Mouse (Mus musculus) urinary bladder, adult 2 months (tissue): ENCODE results near the gene Cnih4. TPM values are rescaled to one million over a fixed set of nuclear protein-coding genes. Genes with fewer than 3 reads are reported as not detected.

Experiments
- DNase-seq: peaks from one replicate; pipeline ENCODE4 v3.0.0; 2022; ENCODE audit warnings: low spot score
- polyA plus RNA-seq: library from polyadenylated mRNA; depleted of rRNA; stranded (reverse); fragments of >200 nt; gene quantifications from 2 replicates; pipeline ENCODE4 v1.2.3, GENCODE M21; 2012; rRNA removed

Cnih4 gene
- 27.5 and 29.4 TPM in 2 replicates for polyA plus RNA-seq

DNA sequence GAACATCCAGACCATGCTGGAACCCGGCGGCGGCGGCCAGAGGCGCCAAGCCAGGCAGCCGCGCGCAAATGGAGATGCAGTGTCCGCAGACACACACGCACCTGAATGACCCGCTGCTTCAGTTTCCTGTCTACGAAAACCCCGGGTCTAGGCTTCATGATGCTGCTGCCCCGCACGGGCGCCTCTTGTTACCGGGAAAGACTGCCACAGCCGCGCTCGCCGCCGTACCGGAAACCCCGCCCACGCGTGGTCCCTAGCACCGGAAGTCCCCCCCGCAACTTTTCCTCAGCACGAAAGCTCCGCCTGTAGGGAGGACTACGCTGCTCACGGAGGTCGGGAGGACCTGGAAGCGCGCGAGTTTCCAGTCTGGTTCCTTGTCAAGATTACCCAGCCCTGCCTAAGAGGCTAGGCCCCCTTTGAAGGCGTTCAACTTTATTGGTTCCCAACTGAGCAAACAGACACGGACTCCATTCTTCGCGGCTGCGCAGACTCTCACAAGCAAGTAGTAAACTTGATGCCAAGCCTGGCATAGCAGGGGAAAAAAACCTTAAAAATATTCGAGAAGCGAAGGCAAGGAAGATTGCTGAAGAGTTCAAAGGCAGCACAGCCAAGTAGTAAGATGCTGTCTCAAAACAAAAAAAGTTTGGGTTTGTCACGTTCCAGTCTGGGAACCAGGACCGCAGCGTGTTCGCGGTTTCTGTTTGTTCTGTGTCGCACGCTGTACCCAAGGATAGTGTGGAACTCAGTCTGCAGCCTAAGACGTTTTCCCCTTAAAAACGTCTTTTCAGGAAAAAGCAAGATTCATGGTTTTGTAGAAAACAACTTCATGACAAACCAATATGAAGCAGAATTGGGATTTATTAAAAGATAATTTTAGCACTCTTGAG is at the start of gene Cnih4, which contains the start of gene Nvl:
TSS of gene Cnih4 (plus strand) at position 744 of the 887 bp plus-strand sequence.
TSS of gene Nvl (minus strand) at position 255 of the 887 bp plus-strand sequence.
- DNase-seq, result peak; percentile 87

DNA sequence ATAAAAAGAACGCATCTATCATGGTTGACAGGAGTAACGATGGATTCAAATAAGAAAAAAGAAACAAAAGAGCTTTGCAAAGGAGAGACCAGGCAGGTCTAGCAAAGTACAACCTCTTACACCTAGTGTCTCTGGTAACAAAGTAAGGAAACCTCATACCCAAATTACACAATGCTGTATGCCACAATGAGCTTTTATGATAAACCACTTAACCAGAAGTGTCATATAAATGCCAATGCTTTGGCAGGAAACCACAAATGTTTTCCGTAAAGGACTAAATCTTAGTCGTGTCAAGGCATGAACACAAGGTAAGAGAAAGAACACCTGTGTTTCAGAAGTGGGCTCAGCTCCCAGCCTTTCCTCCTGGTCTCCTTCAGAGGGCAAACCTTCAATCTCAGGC is 27.4 kb upstream of the Cnih4 start:
- DNase-seq, result no peak

DNA sequence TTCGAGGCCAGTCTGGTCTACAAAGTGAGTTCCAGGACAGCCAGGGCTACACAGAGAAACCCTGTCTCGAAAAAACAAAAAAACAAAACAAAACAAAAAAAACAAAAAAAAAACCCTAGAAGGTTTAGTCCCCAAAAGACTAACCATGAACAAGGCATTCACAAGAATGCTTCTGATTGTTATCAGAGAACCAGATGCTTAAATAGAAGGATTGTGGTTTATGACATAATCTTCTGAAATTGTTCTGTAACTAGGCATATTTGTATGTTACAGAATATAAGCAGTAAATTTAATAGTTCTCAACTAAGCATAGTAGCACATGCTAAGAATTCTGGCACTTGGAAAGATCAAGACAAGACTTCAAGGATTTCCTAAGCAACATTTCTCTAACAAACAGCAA is 20.3 kb upstream of the Cnih4 start:
- DNase-seq, result no peak

DNA sequence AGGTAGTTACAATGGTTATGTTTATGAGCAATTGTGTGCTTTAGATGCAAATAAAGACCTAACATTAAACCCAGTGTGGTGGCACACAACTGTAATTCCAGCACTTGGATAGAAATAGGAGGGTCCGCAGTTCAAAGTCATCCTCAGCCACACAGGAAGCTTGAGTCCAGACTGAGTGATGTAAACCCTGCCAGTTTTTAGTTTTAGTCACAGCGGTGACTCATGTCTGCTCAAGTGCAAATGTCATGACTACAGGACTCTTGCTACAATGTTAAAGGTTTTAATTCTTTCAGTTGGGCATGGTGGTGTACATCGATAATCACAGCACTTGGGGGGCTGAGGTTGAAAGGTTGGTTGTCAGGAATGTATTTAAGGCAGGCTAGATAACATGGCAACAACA is 18.6 kb upstream of the Cnih4 start:
- DNase-seq, result no peak

DNA sequence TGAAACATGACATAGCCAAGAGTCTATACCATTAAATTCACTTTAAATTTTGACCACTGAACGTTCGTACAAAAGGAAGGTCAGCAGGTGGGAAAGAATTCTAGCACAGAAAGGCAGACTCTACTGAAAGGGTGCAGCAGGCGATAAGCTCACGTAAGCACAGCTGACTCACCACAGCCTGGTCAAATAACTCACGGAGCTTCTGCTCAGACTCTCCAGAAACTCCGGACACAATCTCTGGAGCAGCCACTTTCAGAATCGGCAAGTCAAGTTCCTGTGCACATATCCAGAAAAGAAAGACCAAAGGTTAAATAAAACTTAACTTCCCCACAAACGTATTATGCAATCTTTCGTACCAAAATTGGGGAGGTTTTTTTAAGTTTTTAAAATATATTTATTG is 17.7 kb upstream of the Cnih4 start:
- no peak for DNase-seq

DNA sequence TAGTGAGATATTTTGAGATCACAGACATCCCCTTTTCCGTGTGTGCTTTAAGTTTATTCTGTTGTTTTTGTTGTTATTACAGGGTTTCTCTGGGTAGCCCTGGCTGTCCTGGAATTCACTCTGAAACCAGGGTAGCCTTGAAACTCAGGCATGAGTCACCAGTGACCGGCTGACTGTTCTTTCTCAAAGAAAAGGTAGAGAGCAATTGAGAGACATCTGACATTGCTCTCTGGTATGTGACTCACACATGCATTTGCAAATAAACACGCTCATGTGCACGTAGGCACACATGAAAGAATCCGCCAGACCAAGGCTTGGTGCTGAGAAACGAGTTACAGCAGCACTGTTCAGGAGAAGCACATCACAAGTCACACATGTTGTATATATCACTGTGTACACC is 12.6 kb upstream of the Cnih4 start:
- no peak for DNase-seq

DNA sequence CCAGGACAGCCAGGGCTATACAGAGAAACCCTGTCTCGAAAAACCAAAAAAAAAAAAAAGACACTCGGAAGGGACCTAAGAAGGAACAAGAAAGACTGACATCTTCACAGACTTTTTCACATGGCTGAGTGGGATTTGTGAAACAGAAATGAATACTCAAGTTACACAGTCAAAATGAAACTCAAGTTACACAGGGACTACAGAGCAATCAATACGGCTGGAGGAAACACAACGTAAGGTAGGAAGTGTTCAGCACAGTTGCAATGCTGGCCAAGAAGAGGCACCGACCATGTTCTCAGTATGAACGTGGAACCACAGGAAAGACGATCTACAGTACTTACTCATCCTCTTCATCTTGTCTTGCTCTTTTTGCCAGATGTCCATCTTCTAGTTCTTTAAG is 5.8 kb upstream of the Cnih4 start:
- no peak for DNase-seq

DNA sequence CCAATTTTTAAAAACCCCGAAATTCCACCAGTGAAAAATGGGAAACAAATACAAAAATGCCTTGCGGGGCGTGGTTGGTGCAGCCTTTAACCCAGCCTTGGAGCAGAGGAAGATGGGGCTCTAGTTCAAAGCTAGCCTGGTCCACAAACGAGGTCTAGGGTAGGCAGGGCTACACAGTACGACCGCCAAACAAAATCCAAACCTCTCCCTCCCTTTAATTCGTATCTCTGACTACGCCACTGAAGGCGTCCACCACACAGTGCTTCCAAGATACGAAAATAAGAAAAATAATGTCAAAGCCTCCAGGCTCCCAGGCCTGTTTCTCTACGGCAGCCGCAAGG is 914 bp upstream of the Cnih4 start:
- no peak for DNase-seq

DNA sequence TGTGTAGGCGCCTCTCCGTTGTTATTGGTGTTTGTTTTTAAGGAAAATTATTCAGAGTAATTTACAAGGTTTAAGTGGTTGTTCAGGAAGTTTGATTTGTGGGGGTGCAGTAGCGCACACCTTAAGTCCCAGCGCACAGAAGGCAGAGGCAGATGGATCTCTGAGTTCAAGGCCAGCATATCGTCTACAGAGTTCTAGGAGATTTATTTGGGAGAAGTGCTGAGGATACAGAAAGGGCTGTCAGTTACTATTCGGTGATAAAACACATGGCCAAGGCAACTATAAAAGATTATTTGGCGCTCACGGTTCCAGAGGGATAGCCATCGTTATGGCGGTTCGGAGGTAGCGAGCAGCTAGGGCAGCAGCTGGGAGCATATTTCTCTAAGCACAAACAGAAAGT is 473 bp downstream of the Cnih4 start:
- DNase-seq, result no peak

DNA sequence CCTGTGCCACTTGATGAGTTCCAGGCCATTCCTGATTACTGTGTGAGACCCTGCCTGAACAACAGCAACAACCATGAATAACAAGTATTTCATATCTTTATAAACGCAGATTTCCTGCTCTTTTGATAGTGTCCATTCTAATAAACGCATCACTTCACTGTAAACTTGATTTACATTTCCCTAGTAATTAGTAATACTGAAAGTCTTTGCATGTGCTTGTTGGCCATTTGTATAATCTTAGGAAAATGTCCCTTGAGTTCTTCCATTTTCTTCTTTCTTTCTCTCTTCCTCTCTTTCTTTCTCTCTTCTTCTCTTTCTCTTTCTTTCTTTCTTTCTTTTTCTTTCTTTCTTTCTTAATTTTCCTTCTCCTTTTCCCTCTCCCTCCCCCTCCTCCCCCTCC is 1.7 kb downstream of the Cnih4 start:
- no peak for DNase-seq

DNA sequence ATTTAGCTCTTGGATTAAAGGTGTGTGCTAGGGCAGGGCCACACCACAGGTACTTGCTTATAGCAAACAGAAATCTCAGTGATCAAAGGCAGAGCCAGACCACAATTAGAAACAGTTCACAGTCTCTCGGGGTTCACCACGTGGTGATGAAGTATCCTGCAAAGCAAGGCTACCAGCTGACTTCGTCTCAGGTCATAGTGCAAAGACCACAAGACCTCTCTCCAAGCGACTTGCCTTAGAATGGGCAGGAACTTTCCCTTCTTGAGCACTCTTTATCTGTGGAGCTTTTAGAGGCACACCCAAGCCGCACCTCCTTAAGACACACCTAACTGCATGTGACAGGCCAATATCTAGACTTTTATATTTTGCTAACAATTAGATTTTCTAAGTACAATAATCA is 4.0 kb downstream of the Cnih4 start:
- DNase-seq, result no peak

DNA sequence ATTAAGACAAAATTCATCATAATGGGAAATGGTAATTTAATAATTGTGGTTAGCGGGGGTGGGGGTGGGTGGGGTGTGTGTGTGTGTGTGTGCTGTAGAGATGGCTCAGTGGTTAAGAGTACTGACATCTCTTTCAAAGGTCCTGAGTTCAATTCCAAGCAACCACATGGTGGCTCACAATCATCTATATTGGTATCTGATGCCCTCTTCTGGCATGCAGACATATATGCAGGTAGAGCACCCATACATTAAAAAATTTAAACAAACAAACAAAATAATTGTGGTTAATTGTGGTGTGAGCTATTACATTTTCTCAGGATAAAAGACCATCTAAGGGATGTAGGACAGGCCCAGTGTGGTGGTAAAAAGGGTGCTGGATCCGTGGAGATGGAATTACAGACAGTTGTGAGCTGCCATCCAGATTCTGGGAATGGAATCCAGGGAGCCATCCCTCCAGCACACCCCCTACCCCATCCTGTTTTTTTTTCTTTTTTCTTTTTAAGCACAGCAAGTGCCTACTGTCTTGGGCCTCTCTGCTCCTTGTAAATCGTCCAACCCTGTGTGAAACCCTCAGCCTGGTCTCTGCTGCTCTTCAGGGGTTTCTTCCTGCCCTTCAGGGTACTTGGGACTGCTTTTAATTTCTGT is 5.0 kb downstream of the Cnih4 start:
- no peak for DNase-seq

DNA sequence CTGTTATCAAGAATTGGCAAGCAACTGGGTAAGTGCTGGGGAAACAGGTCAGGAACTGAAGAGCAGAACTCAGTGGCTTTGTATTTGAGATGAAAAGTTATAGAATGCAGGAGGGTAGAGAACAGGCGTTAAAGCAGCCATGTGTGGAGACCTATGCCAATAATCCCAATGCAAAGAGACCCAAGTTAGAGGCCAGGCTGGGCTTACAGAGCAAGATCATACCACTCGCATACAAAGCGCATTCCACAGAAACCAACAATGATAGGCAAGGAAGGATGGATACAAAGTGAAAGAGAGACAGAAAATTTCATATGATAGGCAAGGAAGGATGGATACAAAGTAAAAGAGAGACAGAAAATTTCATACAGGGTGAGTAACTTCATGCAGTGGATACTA is 5.9 kb downstream of the Cnih4 start:
- DNase-seq, result no peak

DNA sequence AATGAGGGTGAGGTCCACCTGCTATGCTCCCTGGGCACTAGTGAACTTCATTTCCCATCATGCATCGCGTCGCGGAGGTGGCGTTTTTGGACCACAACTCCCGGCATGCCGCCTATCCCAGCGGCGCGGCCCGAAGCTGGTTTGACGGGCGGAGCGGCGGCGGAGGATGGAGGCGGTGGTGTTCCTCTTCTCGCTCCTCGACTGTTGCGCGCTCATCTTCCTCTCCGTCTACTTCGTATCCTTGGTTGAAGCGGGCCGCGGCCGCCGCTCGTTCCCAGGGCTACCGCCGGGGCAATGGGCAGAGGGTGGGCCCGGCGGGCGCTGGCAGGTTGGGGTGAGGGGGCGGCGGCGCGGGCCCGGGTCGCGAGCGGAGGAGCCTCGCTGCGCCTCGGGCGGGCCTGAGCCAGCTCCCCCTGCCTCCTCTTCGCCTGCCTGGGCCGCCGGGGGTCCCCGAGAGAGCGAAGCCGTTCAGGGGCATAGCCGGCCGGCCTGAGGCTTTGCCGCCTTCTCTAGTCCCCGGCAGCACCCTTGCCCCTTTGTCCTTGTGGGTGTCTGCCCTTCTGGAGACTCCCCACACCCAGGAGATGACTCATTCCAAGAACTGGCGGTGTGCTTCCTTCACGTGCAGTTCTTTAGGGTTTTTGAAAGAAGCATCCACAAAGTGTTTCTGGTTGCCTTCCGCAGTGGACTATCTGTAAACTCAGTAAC is 6.5 kb downstream of the Cnih4 start:
- peak; percentile 74 for DNase-seq

DNA sequence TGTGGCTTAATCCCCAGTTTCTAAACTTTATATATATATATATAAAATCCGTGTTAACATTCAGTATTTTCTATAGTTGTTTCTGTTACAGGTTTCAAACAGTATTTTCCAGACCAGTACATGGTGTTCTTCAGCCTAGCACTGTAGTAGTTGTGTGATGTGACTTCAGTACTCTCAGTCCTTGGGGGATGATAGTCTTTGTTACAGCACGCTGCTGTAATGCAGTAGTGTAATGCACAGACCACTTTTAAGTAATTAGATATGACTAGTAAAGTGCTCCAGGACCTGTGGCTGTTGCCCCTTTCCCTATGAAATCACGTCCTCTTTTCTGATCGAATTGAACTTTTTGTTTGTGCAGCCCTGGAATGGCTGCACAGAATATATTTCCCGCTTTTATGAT is 7.0 kb downstream of the Cnih4 start:
- no peak for DNase-seq

DNA sequence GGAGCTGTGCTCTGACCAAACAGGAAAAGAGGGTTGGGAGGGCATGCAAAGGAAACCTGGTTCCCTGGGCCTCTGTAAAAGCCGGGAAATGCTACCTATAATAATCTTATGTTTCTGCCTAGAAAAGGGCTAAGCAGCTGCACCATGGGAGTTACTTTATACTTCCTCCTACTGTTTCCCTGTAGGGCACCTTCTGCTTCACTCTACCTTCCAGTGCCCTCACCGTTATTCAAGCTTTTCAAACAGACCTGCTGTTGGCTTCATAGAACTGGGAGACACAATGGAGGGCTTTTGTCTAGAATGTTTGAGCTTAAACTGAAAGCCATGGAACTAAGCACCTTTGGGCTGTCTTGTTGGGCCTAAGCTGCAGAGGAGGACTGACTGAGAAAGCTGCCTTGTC is 23.3 kb downstream of the Cnih4 start:
- DNase-seq, result no peak

DNA sequence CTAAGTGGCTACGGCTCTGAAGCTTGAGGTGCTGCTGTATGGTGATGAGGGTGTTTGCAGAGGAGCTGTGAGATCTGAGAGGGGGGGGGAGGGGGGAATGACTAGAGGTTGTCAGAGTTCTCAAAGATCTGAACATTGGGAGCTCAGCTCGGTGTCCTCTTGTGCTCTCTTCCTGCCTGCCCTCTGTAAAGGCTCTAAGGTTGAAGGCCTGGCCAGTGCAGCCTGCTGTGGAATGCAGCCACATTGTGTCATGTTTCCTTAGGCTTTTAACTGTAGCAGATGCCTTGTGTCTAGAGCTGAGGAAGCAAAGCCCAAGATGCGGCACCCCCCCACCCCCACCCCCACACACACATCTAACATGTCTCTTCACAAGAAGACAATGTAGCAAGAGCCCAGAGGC is 23.9 kb downstream of the Cnih4 start:
- no peak for DNase-seq

DNA sequence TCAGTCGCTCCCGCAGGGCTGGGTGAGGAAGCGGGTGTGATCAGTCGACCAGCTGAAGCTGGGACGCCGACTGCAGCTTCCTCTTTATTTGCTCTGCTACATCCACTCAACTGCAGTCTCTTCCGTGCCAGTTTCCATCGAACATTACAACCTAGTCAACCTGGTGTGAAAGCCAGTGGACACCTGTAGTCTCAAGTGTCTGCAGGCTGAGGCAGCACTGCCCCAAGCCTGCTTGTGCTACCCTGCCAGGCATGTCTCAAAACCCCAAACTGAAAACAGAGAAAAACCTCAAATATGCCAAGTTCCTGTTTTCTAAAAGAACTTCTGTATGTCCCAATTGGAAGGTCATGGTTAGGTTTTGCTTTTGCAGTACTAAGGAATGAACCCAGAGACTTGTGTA is 25.7 kb downstream of the Cnih4 start:
- DNase-seq, result no peak

DNA sequence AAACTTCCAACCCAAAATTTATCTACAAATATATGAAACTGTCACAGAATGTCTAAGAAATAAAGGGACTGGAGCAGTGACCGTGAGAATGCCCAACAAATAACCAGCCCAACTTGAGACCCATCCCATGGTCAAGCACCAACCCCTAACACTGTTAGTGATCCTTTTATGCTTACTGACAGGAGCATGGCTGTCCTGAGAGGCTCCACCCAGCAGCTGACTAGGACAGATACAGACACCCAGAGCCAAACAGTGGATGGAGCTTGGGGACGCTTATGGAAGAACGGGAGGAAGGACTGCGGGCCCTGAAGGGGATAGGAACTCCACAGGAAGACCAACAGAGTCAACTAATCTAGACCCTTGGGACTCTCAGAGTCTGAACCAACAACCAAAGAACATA is 44.4 kb downstream of the Cnih4 start:
- DNase-seq, result no peak

DNA sequence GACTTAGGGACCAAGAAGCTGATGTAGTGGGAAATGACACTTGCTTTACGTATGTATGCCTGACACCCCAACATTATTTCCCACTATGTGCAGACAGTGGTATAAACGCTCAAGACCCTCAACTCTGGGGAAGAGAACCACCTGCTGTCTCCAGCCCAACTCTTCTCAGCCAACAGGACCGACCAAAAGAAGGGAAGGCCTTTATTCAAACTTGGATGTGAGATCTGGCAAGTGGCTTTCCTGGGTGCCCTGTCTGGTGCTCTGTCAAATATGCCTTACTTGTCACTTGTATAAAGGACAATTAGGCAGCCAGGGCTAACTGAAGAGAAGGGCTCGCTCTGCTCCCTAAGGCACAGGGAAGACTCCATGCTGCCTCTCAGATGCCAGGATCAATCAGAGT is 55.0 kb downstream of the Cnih4 start:
- DNase-seq, result no peak

DNA sequence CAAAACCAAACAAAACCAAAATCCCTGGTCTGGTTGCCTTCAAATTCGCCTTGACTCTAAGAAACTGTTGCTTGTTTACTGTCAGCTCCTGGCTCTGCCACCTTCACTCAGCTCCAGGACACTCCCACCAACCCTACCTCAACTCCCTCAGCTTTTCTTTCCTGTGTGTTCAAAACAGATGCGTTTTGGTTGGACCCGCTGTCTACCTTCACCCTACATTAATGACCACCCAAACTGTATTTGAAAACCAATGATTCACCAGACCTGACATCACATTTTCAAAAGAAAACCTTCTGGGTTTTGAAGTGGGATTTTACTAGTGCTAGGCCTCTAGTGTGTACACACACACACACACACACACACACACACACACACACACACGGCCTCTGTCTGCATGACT is 65.7 kb downstream of the Cnih4 start:
- DNase-seq, result no peak

DNA sequence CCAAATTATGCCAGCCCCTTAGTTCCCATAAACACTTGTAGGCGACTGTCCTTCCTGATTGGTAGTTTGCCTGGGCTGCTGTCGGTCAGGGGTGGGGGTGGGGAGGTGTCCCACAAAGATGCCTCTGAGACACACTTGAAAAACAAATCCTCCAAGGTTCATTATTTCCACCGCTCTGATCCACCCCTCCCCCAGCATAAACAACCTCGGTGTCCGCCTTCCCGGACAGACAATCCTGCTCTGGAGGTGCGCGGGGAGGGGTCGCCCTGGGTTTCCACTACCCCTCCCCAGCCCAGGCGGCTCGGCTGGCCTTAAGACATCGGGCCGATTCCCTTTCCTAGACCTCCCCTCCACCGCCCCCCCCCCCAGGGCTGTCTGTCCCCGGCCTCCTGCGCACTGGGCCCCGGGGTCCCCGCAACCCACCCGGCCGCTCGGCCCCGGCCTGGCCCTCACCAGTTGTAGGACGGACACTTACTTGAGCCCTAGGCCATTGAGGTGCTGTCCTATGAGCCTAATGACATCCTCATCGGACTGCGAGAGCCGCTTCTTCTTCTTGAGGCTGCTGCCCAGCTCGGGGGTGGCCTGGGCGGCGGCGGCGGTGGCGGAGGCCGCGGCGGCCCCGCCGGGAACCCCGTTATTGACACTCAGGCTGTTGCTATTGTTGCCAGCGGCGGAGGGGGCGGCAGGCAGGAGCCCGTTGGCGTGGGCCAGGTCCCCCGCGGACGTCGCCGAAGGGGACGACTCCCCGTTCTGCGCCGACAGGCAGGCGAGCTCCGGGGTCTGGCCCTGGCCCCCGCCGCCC is 66.3 kb downstream of the Cnih4 start:
- DNase-seq, result peak; percentile 48
